ENCODE assay signal across 28 mouse cellular contexts in the genomic region with DNA sequence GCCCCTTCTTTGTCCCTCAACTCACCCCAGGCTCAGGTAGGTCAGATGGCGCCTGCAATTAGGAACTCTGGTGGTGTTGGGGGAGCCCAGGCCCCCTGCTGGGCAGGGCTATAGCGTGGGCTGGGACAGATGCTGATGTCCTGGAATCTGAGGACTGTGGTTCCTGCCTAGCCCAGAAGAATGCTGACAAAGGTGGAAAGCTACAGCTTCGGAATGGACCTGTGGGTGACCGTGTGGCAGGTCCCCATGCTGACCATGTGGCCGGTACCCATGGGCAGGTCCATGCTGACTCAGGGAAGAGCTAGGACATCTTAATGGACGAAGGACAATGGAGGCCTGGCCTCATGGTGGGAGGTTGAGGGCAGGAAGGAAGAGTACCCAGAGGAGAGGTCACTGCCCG. TPM values are rescaled to one million over a fixed set of nuclear protein-coding genes. Genes with fewer than 3 reads are reported as not detected.
DNase-seq lines count a peak whose midpoint lies in the region; ATAC-seq and TF ChIP-seq lines count a peak whose summit lies in the region.
"Had no signal": no experiment of that assay in that cellular context is flagged by ENCODE, and none has a peak within 500 bp of the region (broad histone marks: within the 10 kb centered on the region; RNA-seq: fewer than 3 reads in every experiment).

No protein-coding gene starts in this region.

- no peaks in the 10 kb centered on the region for H3K27me3 ChIP-seq in hindbrain, postnatal 0 days (ENCODE audit: insufficient read depth, low read length)
- H3K27me3 ChIP-seq in hindbrain, embryonic 16.5 days (replicated peaks; ENCODE audit: control insufficient read depth, insufficient read depth, low read length), result 0 out of 2 replicates have a peak, but pooled peaks cover 2% of the 10 kb centered on the region
- H3K27me3 ChIP-seq: hindbrain, embryonic 15.5 days; liver, embryonic 13.5 days had no signal

- H3K27ac ChIP-seq in hindbrain, postnatal 0 days, result no peak overlapping the region
- no peak overlapping the region for H3K27ac ChIP-seq in hindbrain, embryonic 16.5 days (ENCODE audit: low read depth, low read length)
- H3K27ac ChIP-seq: embryonic facial prominence, embryonic 15.5 days; heart, embryonic 15.5 days; hindbrain, embryonic 15.5 days; liver, embryonic 13.5 days; macrophage; stomach, embryonic 15.5 days had no signal

- no peak for DNase-seq in hindbrain, postnatal 0 days (ENCODE audit: low spot score)
- peak; percentile 8 for DNase-seq in kidney, postnatal 10 days
- no peak for DNase-seq in kidney, adult 18-20 months
- peak; percentile 35 for DNase-seq in testis, postnatal 10 days (ENCODE audit: low spot score)
- DNase-seq in testis, postnatal 14 days (ENCODE audit: low spot score), result no peak
- DNase-seq in gastrocnemius, postnatal 14 days, result no peak
- DNase-seq: adrenal gland, adult 2 months; B cell, adult 2 months; cerebellum, adult 11 months; cerebellum, adult 9-11 months; heart, postnatal 36 days; left cerebral cortex, postnatal 4 days; liver, embryonic 13.5 days; right cerebral cortex, adult 18-20 months; right cerebral cortex, postnatal 4 days; thymus, postnatal 4 days had no signal

- no peaks in the 10 kb centered on the region for H3K9me3 ChIP-seq in hindbrain, postnatal 0 days (ENCODE audit: low read length)
- H3K9me3 ChIP-seq in hindbrain, embryonic 16.5 days (ENCODE audit: control insufficient read depth, low read length), result no peaks in the 10 kb centered on the region
- H3K9me3 ChIP-seq: embryonic facial prominence, embryonic 15.5 days; heart, embryonic 15.5 days; hindbrain, embryonic 15.5 days; liver, embryonic 13.5 days; stomach, embryonic 15.5 days had no signal

- H3K4me1 ChIP-seq in hindbrain, postnatal 0 days (ENCODE audit: insufficient read depth, low read length), result no peaks in the 10 kb centered on the region
- H3K4me1 ChIP-seq in hindbrain, embryonic 16.5 days (ENCODE audit: control insufficient read depth, insufficient read depth, low read depth, low read length), result no peaks in the 10 kb centered on the region
- H3K4me1 ChIP-seq: hindbrain, embryonic 15.5 days; liver, embryonic 13.5 days had no signal

- 81% methylated on average over 7 of the region's 7 CpGs for WGBS in hindbrain, postnatal 0 days
- WGBS in hindbrain, embryonic 16.5 days, result 84% methylated on average over 7 of the region's 7 CpGs

- H3K4me2 ChIP-seq in hindbrain, postnatal 0 days (ENCODE audit: low read depth, low read length), result no peak overlapping the region
- no peak overlapping the region for H3K4me2 ChIP-seq in hindbrain, embryonic 16.5 days (ENCODE audit: low read length)
- H3K4me2 ChIP-seq: embryonic facial prominence, embryonic 15.5 days; heart, embryonic 15.5 days; hindbrain, embryonic 15.5 days; liver, embryonic 13.5 days; stomach, embryonic 15.5 days had no signal

- H3K9ac ChIP-seq in hindbrain, postnatal 0 days (replicated peaks; ENCODE audit: low read length), result no peak overlapping the region
- H3K9ac ChIP-seq in hindbrain, embryonic 16.5 days (ENCODE audit: low read depth, low read length), result no peak overlapping the region
- H3K9ac ChIP-seq: embryonic facial prominence, embryonic 15.5 days; heart, embryonic 15.5 days; hindbrain, embryonic 15.5 days; liver, embryonic 13.5 days; stomach, embryonic 15.5 days had no signal

- intact Hi-C loops in gastrocnemius, postnatal 14 days (cut with DNase I; ENCODE audit: low total_unique reads), result loop anchor here (2.0 kb wide), 1 partner anchor 76 kb away; no protein-coding TSS in a partner anchor

- no peaks in the 10 kb centered on the region for H3K36me3 ChIP-seq in hindbrain, postnatal 0 days (ENCODE audit: insufficient read depth, low read length)
- H3K36me3 ChIP-seq in hindbrain, embryonic 16.5 days (ENCODE audit: control insufficient read depth, insufficient read depth, low read length), result no peaks in the 10 kb centered on the region
- H3K36me3 ChIP-seq: embryonic facial prominence, embryonic 15.5 days; heart, embryonic 15.5 days; hindbrain, embryonic 15.5 days; liver, embryonic 13.5 days; stomach, embryonic 15.5 days had no signal

- ATAC-seq in hindbrain, postnatal 0 days, result no peak
- no peak for ATAC-seq in hindbrain, embryonic 16.5 days

- H3K4me3 ChIP-seq in hindbrain, postnatal 0 days (ENCODE audit: low read length), result no peak overlapping the region
- no peak overlapping the region for H3K4me3 ChIP-seq in hindbrain, embryonic 16.5 days (ENCODE audit: low read length)
- H3K4me3 ChIP-seq: embryonic facial prominence, embryonic 15.5 days; heart, embryonic 15.5 days; hindbrain, embryonic 15.5 days; liver, embryonic 13.5 days; stomach, embryonic 15.5 days had no signal

- peak; percentile 8; the same call in 1 of the 2 replicates for TF ChIP-seq CTCF in hindbrain, postnatal 0 days (IDR thresholded peaks at IDR 0.05; ENCODE audit: low read depth)

RNA-seq across cellular contexts. Expression of a gene that starts 29.9 kb away (rescaled TPM):
- 0.21 TPM in 1 of 2 replicates, not detected in the other for total RNA-seq in hindbrain, postnatal 0 days (2014; rRNA removed)
- not detected in 2 replicates for polyA plus RNA-seq in hindbrain, postnatal 0 days (2015; fragmentation: Nextera tagmentation; extraction: Ambion mirVana)
- not detected in 2 replicates for polyA plus RNA-seq in hindbrain, embryonic 16.5 days (2015; fragmentation: Nextera tagmentation; extraction: Ambion mirVana)
- total RNA-seq in gastrocnemius, postnatal 14 days (2021), result 1 to 10 TPM in 1 of 2 experiments, under 1 TPM in 1; 0.82 to 3.2 TPM
- total RNA-seq: common myeloid progenitor, adult 5-6 weeks; layer of hippocampus, adult 18-20 months; layer of hippocampus, postnatal 14 days; left cerebral cortex, postnatal 4 days; MEL; midbrain, postnatal 0 days had no signal
- polyA plus RNA-seq: embryonic facial prominence, embryonic 15.5 days; hindbrain, embryonic 15.5 days; lung, embryonic 16.5 days; macrophage had no signal

RNA-seq across cellular contexts. Expression of a gene that starts 35.9 kb away (rescaled TPM):
- not detected in 2 replicates for total RNA-seq in hindbrain, postnatal 0 days (2014; rRNA removed)
- polyA plus RNA-seq in hindbrain, postnatal 0 days (2015; fragmentation: Nextera tagmentation; extraction: Ambion mirVana), result 0.58 and 0.68 TPM in 2 replicates
- 0.20 TPM in 1 of 2 replicates, not detected in the other for polyA plus RNA-seq in hindbrain, embryonic 16.5 days (2015; fragmentation: Nextera tagmentation; extraction: Ambion mirVana)
- not detected for total RNA-seq in gastrocnemius, postnatal 14 days (2021)
- total RNA-seq: layer of hippocampus, postnatal 14 days; MEL; midbrain, postnatal 0 days had no signal

Comparison
In these comparisons a context has a peak if more than half of its experiments do, and no peak if none do; other contexts are left out.
1. DNase-seq: peak in kidney, postnatal 10 days (single experiment) and testis, postnatal 10 days (single experiment); none in hindbrain, postnatal 0 days (single experiment), kidney, adult 18-20 months (single experiment), testis, postnatal 14 days (single experiment) and gastrocnemius, postnatal 14 days (single experiment).